Mouse (Mus musculus) heart, adult 11 months (tissue): Measurements from ENCODE around the gene Clk2.

Experiments
- DNase-seq: peaks from one replicate; pipeline ENCODE4 v3.0.0; 2022

The Clk2 gene

GRCm38 (mm10) chr3:89226361-89226760 is 61.8 kb downstream of the Clk2 start:
- no peak for DNase-seq
